Mouse (Mus musculus) MEL (cell line): ENCODE results near the gene Adcy10.

Source experiments
- BHLHE40 ChIP-seq: IDR thresholded peaks from 2 replicates; pipeline ENCODE4 v1.6.1; 2012; ENCODE audit warnings: low read depth, mild to moderate bottlenecking, inconsistent platforms, low read length, improper control_type of control experiment, borderline replicate concordance
- CHD2 ChIP-seq: IDR thresholded peaks from 2 replicates; pipeline ENCODE4 v1.6.1; 2011; ENCODE audit warnings: low read length, improper control_type of control experiment
- CTCF ChIP-seq, 3 experiments: IDR thresholded peaks in 2 of 3; conservative IDR thresholded peaks in 1 of 3; 2 replicates each; pipeline ENCODE4 v1.5.1; 2011 to 2012; ENCODE audit warnings: low read length in 3 of 3, low read depth in 2 of 3, mild to moderate bottlenecking in 2 of 3, improper control_type of control experiment in 1 of 3, inconsistent platforms in 1 of 3, mixed read lengths in 1 of 3, moderate library complexity in 1 of 3; ENCODE audit not compliant: control insufficient read depth in 1 of 3, insufficient read depth in 1 of 3, poor library complexity in 1 of 3, severe bottlenecking in 1 of 3
- E2F4 ChIP-seq: IDR thresholded peaks from 2 replicates; pipeline ENCODE4 v1.6.1; 2011; ENCODE audit warnings: low read depth, low read length, improper control_type of control experiment, borderline replicate concordance
- ETS1 ChIP-seq: IDR thresholded peaks from 2 replicates; pipeline ENCODE4 v1.6.1; 2012; ENCODE audit warnings: low read depth, mild to moderate bottlenecking, inconsistent platforms, low read length, improper control_type of control experiment, moderate library complexity
- POLR2A ChIP-seq, 2 experiments: IDR thresholded peaks; 2 replicates each; pipeline ENCODE4 v1.6.1; 2011 to 2012; ENCODE audit warnings: low read length in 2 of 2, mild to moderate bottlenecking in 2 of 2, control low read depth in 1 of 2, improper control_type of control experiment in 1 of 2, low read depth in 1 of 2, moderate library complexity in 1 of 2; ENCODE audit not compliant: control insufficient read depth in 1 of 2, insufficient read depth in 1 of 2, poor library complexity in 1 of 2
- ZC3H11A ChIP-seq: IDR thresholded peaks from 2 replicates; pipeline ENCODE4 v1.6.1; 2012; ENCODE audit warnings: low read depth, mild to moderate bottlenecking, inconsistent platforms, low read length, improper control_type of control experiment
- ZKSCAN1 ChIP-seq: IDR thresholded peaks from 2 replicates; pipeline ENCODE4 v1.6.1; 2012; ENCODE audit warnings: low read depth, mild to moderate bottlenecking, inconsistent platforms, low read length, improper control_type of control experiment, moderate library complexity
- ZNF384 ChIP-seq: IDR thresholded peaks from 2 replicates; pipeline ENCODE4 v1.6.1; 2012; ENCODE audit warnings: low read depth, mild to moderate bottlenecking, inconsistent platforms, low read length, improper control_type of control experiment

- no peak for TF ChIP-seq CTCF (IDR thresholded peaks at IDR 0.05 in 2 of 3, conservative IDR thresholded peaks at IDR 0.05 in 1 of 3; ENCODE audit: control insufficient read depth in 1 of 3, insufficient read depth in 1 of 3, low read depth in 2 of 3, low read length in 3 of 3, poor library complexity in 1 of 3, severe bottlenecking in 1 of 3)
- no peak for TF ChIP-seq CHD2
- no peak for TF ChIP-seq POLR2A (IDR thresholded peaks at IDR 0.05; ENCODE audit: control insufficient read depth in 1 of 2, insufficient read depth in 1 of 2, low read depth in 1 of 2, low read length in 2 of 2, poor library complexity in 1 of 2)
- TF ChIP-seq BHLHE40, result no peak
- no peak for TF ChIP-seq ZC3H11A
- no peak for TF ChIP-seq ZKSCAN1
- 0 out of 2 replicates have a peak, but pooled peaks have one; percentile 15 for TF ChIP-seq ETS1
- no peak for TF ChIP-seq ZNF384
- TF ChIP-seq E2F4, result no peak
These were observed 46.5 kb upstream of the Adcy10 start for GRCm38 (mm10) chr1:165438289-165439021.
